ENCODE assay signal across 15 mouse cellular contexts in the genomic region with DNA sequence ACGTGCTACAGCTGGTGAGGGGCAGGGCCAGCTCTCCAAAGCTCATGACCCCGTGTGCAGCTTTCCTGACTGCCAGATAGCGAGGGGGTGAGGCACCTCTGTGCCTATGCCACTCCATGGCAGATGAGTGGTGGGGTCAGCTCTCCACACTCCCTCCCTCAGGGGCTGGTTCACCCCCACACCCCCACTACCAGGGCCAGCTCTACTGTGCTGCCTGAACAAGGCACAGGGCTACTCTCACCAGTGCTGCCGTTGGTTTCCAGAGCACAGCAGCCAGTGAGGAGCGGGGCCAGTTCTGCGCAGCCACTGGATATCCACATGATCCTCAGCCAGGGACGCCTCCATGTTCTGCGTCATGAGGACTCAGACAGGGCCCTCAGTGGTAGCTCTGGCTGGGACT. TPM values are rescaled to one million over a fixed set of nuclear protein-coding genes. Genes with fewer than 3 reads are reported as not detected.
"Had no signal": no experiment of that assay in that cellular context is flagged by ENCODE, and none has a peak within 500 bp of the region (broad histone marks: within the 10 kb centered on the region; RNA-seq: fewer than 3 reads in every experiment).

No protein-coding gene starts in this region.

- H3K9me3 ChIP-seq: kidney, embryonic 15.5 days; liver, embryonic 12.5 days; midbrain, embryonic 12.5 days; neural tube, embryonic 15.5 days had no signal

- DNase-seq: kidney, adult 2 months; kidney, postnatal 14 days; left cerebral cortex, postnatal 4 days; lung, embryonic 14.5 days; lung, postnatal 10 days; lung, postnatal 4 days; thymus, adult 2 months; thymus, postnatal 25 days had no signal

- H3K27me3 ChIP-seq: kidney, embryonic 15.5 days; liver, embryonic 12.5 days; midbrain, embryonic 12.5 days; neural tube, embryonic 15.5 days had no signal

- H3K36me3 ChIP-seq: kidney, embryonic 15.5 days; liver, embryonic 12.5 days; midbrain, embryonic 12.5 days; neural tube, embryonic 15.5 days had no signal

- H3K9ac ChIP-seq: kidney, embryonic 15.5 days; liver, embryonic 12.5 days; lung, embryonic 14.5 days; midbrain, embryonic 12.5 days; neural tube, embryonic 15.5 days had no signal

- H3K4me2 ChIP-seq: kidney, embryonic 15.5 days; liver, embryonic 12.5 days; lung, embryonic 14.5 days; midbrain, embryonic 12.5 days; neural tube, embryonic 15.5 days had no signal

- ATAC-seq: liver, embryonic 12.5 days had no signal

- H3K27ac ChIP-seq: kidney, embryonic 15.5 days; liver, embryonic 12.5 days; midbrain, embryonic 12.5 days; neural tube, embryonic 15.5 days; stomach, postnatal 0 days had no signal

- H3K4me3 ChIP-seq: kidney, embryonic 15.5 days; liver, embryonic 12.5 days; midbrain, embryonic 12.5 days; myocyte; neural tube, embryonic 15.5 days had no signal

- H3K4me1 ChIP-seq: kidney, embryonic 15.5 days; liver, embryonic 12.5 days; neural tube, embryonic 15.5 days had no signal

RNA-seq across cellular contexts. Expression of a gene that starts 15.0 kb away (rescaled TPM):
- total RNA-seq: megakaryocyte, adult 5-6 weeks had no signal
- polyA plus RNA-seq: liver, embryonic 12.5 days; neural tube, embryonic 15.5 days had no signal
